In genomic region chr10:7492384-7492783, GRCm38 (mm10) we compare ENCODE assay signal across 9 mouse cellular contexts. TPM values are rescaled to one million over a fixed set of nuclear protein-coding genes. Genes with fewer than 3 reads are reported as not detected.
DNase-seq lines count a peak whose midpoint lies in the region; ATAC-seq lines count a peak whose summit lies in the region.
"Not testable (repeated sequence)": the region's sequence is repeated elsewhere in the genome, so short reads cannot be mapped to it uniquely, and the experiment has no call there.
"Had no signal": no experiment of that assay in that cellular context is flagged by ENCODE, and none has a peak within 500 bp of the region (broad histone marks: within the 10 kb centered on the region; RNA-seq: fewer than 3 reads in every experiment).

No protein-coding gene starts in this region.

- not testable (repeated sequence) for ATAC-seq in embryonic facial prominence, embryonic 13.5 days (ENCODE audit: insufficient number of reproducible peaks, insufficient read depth, low FRiP score, low TSS enrichment, low read depth); hindbrain, embryonic 15.5 days (ENCODE audit: low FRiP score, low read depth); liver, embryonic 11.5 days (replicated peaks; ENCODE audit: low FRiP score); stomach, embryonic 14.5 days (ENCODE audit: insufficient number of reproducible peaks, insufficient read depth, low FRiP score, low read depth)
- ATAC-seq in megakaryocyte-erythroid progenitor cell, adult 5-6 weeks (replicated peaks; ENCODE audit: low FRiP score, low TSS enrichment, poor library complexity, severe bottlenecking): peak; percentile 66

- not testable (repeated sequence) for H3K4me3 ChIP-seq in embryonic facial prominence, embryonic 13.5 days; hindbrain, embryonic 15.5 days; liver, embryonic 11.5 days (ENCODE audit: low read depth, low read length)
- H3K4me3 ChIP-seq in heart, embryonic 10.5 days: peak overlapping the region; percentile 40
- 0 out of 2 replicates have a peak overlapping the region, but pooled peaks have one; percentile 5 for H3K4me3 ChIP-seq in stomach, embryonic 14.5 days (ENCODE audit: low read depth, low read length)

- H3K27me3 ChIP-seq in embryonic facial prominence, embryonic 13.5 days: peaks cover 24% of the 10 kb centered on the region
- peaks cover 12% of the 10 kb centered on the region for H3K27me3 ChIP-seq in heart, embryonic 10.5 days (ENCODE audit: insufficient read depth, poor library complexity, severe bottlenecking)
- not testable (repeated sequence) for H3K27me3 ChIP-seq in hindbrain, embryonic 15.5 days; liver, embryonic 11.5 days (replicated peaks; ENCODE audit: control insufficient read depth, insufficient read depth, low read length); stomach, embryonic 14.5 days (ENCODE audit: control insufficient read depth, insufficient read depth, low read length)

- not testable (repeated sequence) for H3K9ac ChIP-seq in embryonic facial prominence, embryonic 13.5 days; hindbrain, embryonic 15.5 days; liver, embryonic 11.5 days (ENCODE audit: low read depth, low read length); stomach, embryonic 14.5 days (replicated peaks; ENCODE audit: low read depth, low read length)

- H3K9me3 ChIP-seq in embryonic facial prominence, embryonic 13.5 days; heart, embryonic 10.5 days; hindbrain, embryonic 15.5 days; liver, embryonic 11.5 days (ENCODE audit: control insufficient read depth, low read length); stomach, embryonic 14.5 days (ENCODE audit: control insufficient read depth, low read depth, low read length): not testable (repeated sequence)

- H3K4me2 ChIP-seq in embryonic facial prominence, embryonic 13.5 days: peak overlapping the region; percentile 36
- peak overlapping the region; percentile 24; the same call in 1 of the 2 replicates for H3K4me2 ChIP-seq in hindbrain, embryonic 15.5 days
- peak overlapping the region; percentile 36 for H3K4me2 ChIP-seq in liver, embryonic 11.5 days
- peak overlapping the region; percentile 28 for H3K4me2 ChIP-seq in stomach, embryonic 14.5 days (replicated peaks; ENCODE audit: low read depth, low read length)

- 8% methylated on average over 10 of the region's 10 CpGs for WGBS in embryonic facial prominence, embryonic 13.5 days
- WGBS in heart, embryonic 10.5 days: 8% methylated on average over 10 of the region's 10 CpGs
- WGBS in hindbrain, embryonic 15.5 days: 9% methylated on average over 10 of the region's 10 CpGs
- 6% methylated on average over 10 of the region's 10 CpGs for WGBS in liver, embryonic 11.5 days
- 9% methylated on average over 10 of the region's 10 CpGs for WGBS in stomach, embryonic 14.5 days

- peak; percentile 50 for DNase-seq in ES-CJ7 (ENCODE audit: low read depth, low spot score)
- DNase-seq in adrenal gland, postnatal 14 days: peak; percentile 66
- not testable (repeated sequence) for DNase-seq in heart, embryonic 10.5 days (ENCODE audit: low spot score); liver, embryonic 11.5 days (ENCODE audit: low spot score)

- H3K4me1 ChIP-seq in embryonic facial prominence, embryonic 13.5 days; heart, embryonic 10.5 days; hindbrain, embryonic 15.5 days (replicated peaks); liver, embryonic 11.5 days (replicated peaks; ENCODE audit: control insufficient read depth, insufficient read depth, low read length); stomach, embryonic 14.5 days (ENCODE audit: control insufficient read depth, insufficient read depth, low read length): not testable (repeated sequence)

- not testable (repeated sequence) for H3K27ac ChIP-seq in embryonic facial prominence, embryonic 13.5 days; heart, embryonic 10.5 days; hindbrain, embryonic 15.5 days (replicated peaks); liver, embryonic 11.5 days (ENCODE audit: low read depth, low read length); stomach, embryonic 14.5 days (ENCODE audit: low read length)

- not testable (repeated sequence) for H3K36me3 ChIP-seq in embryonic facial prominence, embryonic 13.5 days; heart, embryonic 10.5 days; hindbrain, embryonic 15.5 days; liver, embryonic 11.5 days (ENCODE audit: control insufficient read depth, insufficient read depth, low read length); stomach, embryonic 14.5 days (ENCODE audit: control insufficient read depth, insufficient read depth, low read length)

RNA-seq across cellular contexts. Expression of gene Ulbp1, which starts 18.9 kb away (rescaled TPM):
- total RNA-seq in adrenal gland, postnatal 14 days (2021): 13.6 and 14.4 TPM in 2 replicates
- polyA plus RNA-seq in embryonic facial prominence, embryonic 13.5 days (2015; fragmentation: Nextera tagmentation; extraction: Ambion mirVana): 1.5 and 2.4 TPM in 2 replicates
- 5.6 and 6.3 TPM in 2 replicates for polyA plus RNA-seq in heart, embryonic 10.5 days (2016; fragmentation: Nextera tagmentation; extraction: Ambion mirVana)
- polyA plus RNA-seq in hindbrain, embryonic 15.5 days (2015; fragmentation: Nextera tagmentation; extraction: Ambion mirVana): 0.41 and 0.49 TPM in 2 replicates
- polyA plus RNA-seq in liver, embryonic 11.5 days (2014; fragmentation: Nextera tagmentation; extraction: Ambion mirVana): 2.1 and 3.0 TPM in 2 replicates
- 5.7 and 15.0 TPM in 2 replicates for total RNA-seq in megakaryocyte-erythroid progenitor cell, adult 5-6 weeks (2014; fragmentation: Nextera tagmentation)
- 16.0 and 17.8 TPM in 2 replicates for total RNA-seq in megakaryocyte-erythroid progenitor cell, adult 5-6 weeks (2017)
- 2.2 and 5.2 TPM in 2 replicates for polyA plus RNA-seq in stomach, embryonic 14.5 days (2014; fragmentation: Nextera tagmentation; extraction: Ambion mirVana)
- polyA plus RNA-seq: erythroblast, embryonic 14.5 days had no signal
